Mouse (Mus musculus) midbrain, embryonic 11.5 days (tissue): ENCODE results near the gene Zfpl1. TPM values are rescaled to one million over a fixed set of nuclear protein-coding genes. Genes with fewer than 3 reads are reported as not detected.
A peak's percentile ranks its signal among the peaks of the same experiment; 100 is the strongest.

Experiments used
- ATAC-seq: fragments of 200-750 bp; cut with Nextera tagmentation; 2 replicates; pipeline ENCODE4 v1.8.0; 2017; ENCODE audit warnings: moderate TSS enrichment, moderate library complexity; ENCODE audit not compliant: low FRiP score
- DNase-seq: peaks from one replicate; pipeline ENCODE4 v3.0.0; 2015; ENCODE audit warnings: low spot score; ENCODE audit errors: missing footprints
- H3K27ac ChIP-seq: fragments of 300-500 bp; sonication (generic); 2 replicates; pipeline ENCODE4 v1.5.1; 2014; ENCODE audit warnings: low read depth, low read length
- H3K27me3 ChIP-seq: fragments of 300-500 bp; sonication (generic); 2 replicates; pipeline ENCODE4 v1.6.1; 2014; ENCODE audit warnings: mild to moderate bottlenecking, low read length, moderate library complexity, mixed read lengths; ENCODE audit not compliant: control insufficient read depth, insufficient read depth
- H3K36me3 ChIP-seq: fragments of 300-500 bp; sonication (generic); 2 replicates; pipeline ENCODE4 v1.6.1; 2014; ENCODE audit warnings: mild to moderate bottlenecking, low read length, moderate library complexity, mixed read lengths; ENCODE audit not compliant: control insufficient read depth, insufficient read depth
- H3K4me1 ChIP-seq: fragments of 300-500 bp; sonication (generic); 2 replicates; pipeline ENCODE4 v1.6.1; 2014; ENCODE audit warnings: low read length; ENCODE audit not compliant: control insufficient read depth, insufficient read depth
- H3K4me2 ChIP-seq: fragments of 300-500 bp; sonication (generic); 2 replicates; pipeline ENCODE4 v1.6.1; 2014; ENCODE audit warnings: mild to moderate bottlenecking, moderate library complexity
- H3K4me3 ChIP-seq: fragments of 300-500 bp; sonication (generic); 2 replicates; pipeline ENCODE4 v1.5.1; 2014; ENCODE audit warnings: low read depth, low read length
- H3K9ac ChIP-seq: fragments of 300-500 bp; sonication (generic); 2 replicates; pipeline ENCODE4 v1.6.1; 2014; ENCODE audit warnings: low read length
- H3K9me3 ChIP-seq: fragments of 300-500 bp; sonication (generic); 2 replicates; pipeline ENCODE4 v1.6.1; 2016; ENCODE audit warnings: low read length; ENCODE audit not compliant: control insufficient read depth
- WGBS: fragments of 180-500 bp; shearing (Covaris S2); extraction: QIAGEN DNeasy Blood & Tissue Kit; methylation state at CpG from one replicate; pipeline ENCODE4 v1.1.7; 2014; 5-methylcytosine and 5-hydroxymethylcytosine counted together
- polyA plus RNA-seq: library from polyadenylated mRNA; unstranded; fragments of >200 nt; fragmentation: Nextera tagmentation; extraction: Ambion mirVana; gene quantifications from 2 replicates; pipeline ENCODE4 v1.2.1, GENCODE M21; 2014

Gene Zfpl1
- polyA plus RNA-seq, 1 experiment from 2014 or later = 63.4 TPM

GRCm38 (mm10) chr19:6056696-6057095, 28.1 kb downstream of the Zfpl1 start:
- peaks cover 22% of the 10 kb centered on the region for H3K36me3 ChIP-seq
- peaks cover 18% of the 10 kb centered on the region for H3K4me1 ChIP-seq
- H3K4me3 ChIP-seq = peak overlapping the region; percentile 84
- no peak for DNase-seq
- H3K9me3 ChIP-seq = no peaks in the 10 kb centered on the region
- ATAC-seq = no peak
- H3K27ac ChIP-seq = no peak overlapping the region
- peak overlapping the region; percentile 94 for H3K9ac ChIP-seq
- WGBS = 61% methylated on average over 4 of the region's 4 CpGs
- H3K4me2 ChIP-seq = peak overlapping the region; percentile 69
- no peaks in the 10 kb centered on the region for H3K27me3 ChIP-seq

- no peak overlapping the region for H3K9ac ChIP-seq
- no peak overlapping the region for H3K27ac ChIP-seq
- H3K4me2 ChIP-seq = no peak overlapping the region
- 92% methylated on average over 5 of the region's 5 CpGs for WGBS
- no peak overlapping the region for H3K4me3 ChIP-seq
- H3K36me3 ChIP-seq = peaks cover 40% of the 10 kb centered on the region
- DNase-seq (no peak), ATAC-seq (no peak)
- peaks cover 14% of the 10 kb centered on the region for H3K4me1 ChIP-seq
- no peaks in the 10 kb centered on the region for H3K27me3 ChIP-seq
- H3K9me3 ChIP-seq = no peaks in the 10 kb centered on the region
Observed at GRCm38 (mm10) chr19:6054296-6054695, 30.5 kb downstream of the Zfpl1 start.

- Histone ChIP-seq H3K4me2 (no peak overlapping the region), H3K4me3 (no peak overlapping the region), H3K27me3 (no peaks in the 10 kb centered on the region), H3K9ac (no peak overlapping the region), H3K36me3 (peaks cover 40% of the 10 kb centered on the region), H3K27ac (no peak overlapping the region), H3K9me3 (no peaks in the 10 kb centered on the region), H3K4me1 (peaks cover 15% of the 10 kb centered on the region)
- DNase-seq (no peak), ATAC-seq (no peak)
- WGBS = 85% methylated on average over 7 of the region's 7 CpGs
Observed at GRCm38 (mm10) chr19:6052516-6052915, 32.2 kb downstream of the Zfpl1 start.

GRCm38 (mm10) chr19:6048681-6049410, 35.9 kb downstream of the Zfpl1 start:
- Histone ChIP-seq H3K4me1 (peaks cover 16% of the 10 kb centered on the region), H3K27ac (no peak overlapping the region), H3K27me3 (no peaks in the 10 kb centered on the region), H3K9me3 (no peaks in the 10 kb centered on the region), H3K36me3 (peaks cover 35% of the 10 kb centered on the region), H3K4me3 (no peak overlapping the region), H3K4me2 (no peak overlapping the region), H3K9ac (no peak overlapping the region)
- no peak for ATAC-seq
- no peak for DNase-seq
- 85% methylated on average over 11 of the region's 11 CpGs for WGBS

- peak overlapping the region; percentile 89 for H3K4me3 ChIP-seq
- peaks cover 16% of the 10 kb centered on the region for H3K4me1 ChIP-seq
- peaks cover 28% of the 10 kb centered on the region for H3K36me3 ChIP-seq
- no peak overlapping the region for H3K27ac ChIP-seq
- no peak for ATAC-seq
- H3K9ac ChIP-seq = peak overlapping the region; percentile 94; the same call in 1 of the 2 replicates
- H3K27me3 ChIP-seq = no peaks in the 10 kb centered on the region
- H3K4me2 ChIP-seq = peak overlapping the region; percentile 65
- H3K9me3 ChIP-seq = no peaks in the 10 kb centered on the region
- 93% methylated on average over 8 of the region's 8 CpGs for WGBS
- DNase-seq = no peak
Observed at GRCm38 (mm10) chr19:6047899-6048166, 36.9 kb downstream of the Zfpl1 start.

- DNase-seq = no peak
- WGBS = 3% methylated on average over 44 of the region's 44 CpGs
- H3K36me3 ChIP-seq = peaks cover 25% of the 10 kb centered on the region
- H3K27me3 ChIP-seq = no peaks in the 10 kb centered on the region
- H3K4me2 ChIP-seq = peak overlapping the region; percentile 65
- H3K27ac ChIP-seq = peak overlapping the region; percentile 97
- H3K9me3 ChIP-seq = no peaks in the 10 kb centered on the region
- peak; percentile 39 for ATAC-seq
- H3K4me1 ChIP-seq = peaks cover 16% of the 10 kb centered on the region
- peak overlapping the region; percentile 89 for H3K4me3 ChIP-seq
- peak overlapping the region; percentile 94 for H3K9ac ChIP-seq
Observed at GRCm38 (mm10) chr19:6047154-6047898, 37.4 kb downstream of the Zfpl1 start.

- H3K9me3 ChIP-seq = no peaks in the 10 kb centered on the region
- H3K27me3 ChIP-seq = no peaks in the 10 kb centered on the region
- DNase-seq (peak; percentile 99), ATAC-seq (peak; percentile 87)
- H3K9ac ChIP-seq = peak within 1 kb of the TSS; percentile 94
- peak within 1 kb of the TSS; percentile 89 for H3K4me3 ChIP-seq
- peak within 1 kb of the TSS; percentile 97 for H3K27ac ChIP-seq
- peaks cover 16% of the 10 kb centered on the region for H3K4me1 ChIP-seq
- H3K36me3 ChIP-seq = peaks cover 18% of the 10 kb centered on the region
- under 1% methylated on average over 65 of the region's 65 CpGs for WGBS
- H3K4me2 ChIP-seq = peak within 1 kb of the TSS; percentile 65
Observed at GRCm38 (mm10) chr19:6046294-6047153, 38.2 kb downstream of the Zfpl1 start, which contains the start of gene Syvn1. Syvn1 (plus strand) TSS chr19:6046576.

- Histone ChIP-seq H3K27me3 (no peaks in the 10 kb centered on the region), H3K27ac (peak overlapping the region; percentile 97), H3K4me1 (peaks cover 16% of the 10 kb centered on the region), H3K4me2 (peak overlapping the region; percentile 65), H3K36me3 (peaks cover 10% of the 10 kb centered on the region), H3K4me3 (peak overlapping the region; percentile 89), H3K9ac (peak overlapping the region; percentile 94), H3K9me3 (no peaks in the 10 kb centered on the region)
- DNase-seq = peak; percentile 87
- ATAC-seq = peak; percentile 23
- WGBS = 25% methylated on average over 20 of the region's 20 CpGs
Observed at GRCm38 (mm10) chr19:6045366-6046293, 39.1 kb downstream of the Zfpl1 start.
